Mouse (Mus musculus) ES-E14 (cell line): ENCODE data around the gene Hdgf.
A peak's percentile ranks its signal among the peaks of the same experiment; 100 is the strongest.

Experiments used
- CHD2 ChIP-seq: IDR thresholded peaks from 2 replicates; pipeline ENCODE4 v1.6.1; 2014; ENCODE audit warnings: mild to moderate bottlenecking, low read depth, low read length, inconsistent platforms
- HCFC1 ChIP-seq: IDR thresholded peaks from 2 replicates; pipeline ENCODE4 v1.6.1; 2012; ENCODE audit warnings: low read length, inconsistent platforms, borderline replicate concordance; ENCODE audit not compliant: insufficient read depth
- ZC3H11A ChIP-seq: IDR thresholded peaks from 2 replicates; pipeline ENCODE4 v1.6.1; 2012; ENCODE audit warnings: low read depth, mild to moderate bottlenecking, inconsistent platforms, low read length, borderline replicate concordance
- ZNF384 ChIP-seq: IDR thresholded peaks from 2 replicates; pipeline ENCODE4 v1.6.1; 2012; ENCODE audit warnings: low read depth, low read length, inconsistent platforms

- TF ChIP-seq ZNF384 (no peak), HCFC1 (peak; percentile 97), ZC3H11A (no peak), CHD2 (peak; percentile 72)
These were observed 13.4 kb downstream of the Hdgf start, which contains the start of gene Mrpl24 for GRCm38 (mm10) chr3:87919336-87920108.
